Mouse (Mus musculus): ENCODE data around the gene Sh3pxd2b. TPM values are rescaled to one million over a fixed set of nuclear protein-coding genes. Genes with fewer than 3 reads are reported as not detected.
A peak's percentile ranks its signal among the peaks of the same experiment; 100 is the strongest.

Sh3pxd2b gene
- total RNA-seq, 2 experiments from 2014 or later, result 14.9 to 17.2 TPM

- peak; percentile 68 for DNase-seq
Measured at GRCm38 (mm10) chr11:32340476-32341473, 6.8 kb upstream of the Sh3pxd2b start.

GRCm38 (mm10) chr11:32342770-32343191 lies 4.8 kb upstream of the Sh3pxd2b start:
- peak; percentile 56 for DNase-seq

DNA sequence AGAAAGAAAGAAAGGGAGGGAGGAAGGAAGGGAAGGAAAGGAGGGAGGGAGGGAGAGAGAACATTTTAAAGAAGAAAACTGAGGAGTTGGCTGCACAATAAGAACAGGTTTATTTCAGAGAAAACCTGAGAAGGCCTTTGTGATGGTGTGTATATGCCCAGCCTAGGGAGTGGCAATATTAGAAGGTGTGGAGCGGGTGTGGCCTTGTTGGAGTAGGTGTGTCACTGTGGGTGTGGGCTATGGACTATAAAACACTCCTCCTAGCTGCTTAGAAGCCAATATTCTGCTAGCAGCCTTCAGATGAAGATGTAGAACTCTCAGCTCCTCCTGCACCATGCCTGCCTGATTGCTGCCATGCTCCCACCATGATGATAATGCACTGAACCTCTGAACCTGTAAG lies 4.3 kb upstream of the Sh3pxd2b start:
- DNase-seq, result no peak

GRCm38 (mm10) chr11:32345504-32346297 lies 1.9 kb upstream of the Sh3pxd2b start:
- no peak for DNase-seq

DNA sequence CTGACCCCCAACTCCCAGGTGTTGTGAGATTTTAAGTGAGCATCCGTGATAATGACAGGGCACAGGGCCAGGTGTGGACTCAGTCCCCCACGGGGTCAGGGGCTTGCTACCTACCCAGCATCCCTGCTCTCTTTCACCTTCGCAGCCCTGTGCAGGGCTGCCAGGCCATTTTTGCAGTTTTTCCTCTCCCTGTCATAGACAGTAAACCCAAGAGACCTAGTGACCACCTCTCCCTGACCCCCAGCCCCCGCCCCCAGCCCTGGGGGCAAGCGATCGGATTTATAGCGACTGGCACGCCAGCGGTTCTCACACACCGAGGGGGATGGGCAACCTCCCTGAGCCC lies 385 bp upstream of the Sh3pxd2b start:
- no peak for DNase-seq

DNA sequence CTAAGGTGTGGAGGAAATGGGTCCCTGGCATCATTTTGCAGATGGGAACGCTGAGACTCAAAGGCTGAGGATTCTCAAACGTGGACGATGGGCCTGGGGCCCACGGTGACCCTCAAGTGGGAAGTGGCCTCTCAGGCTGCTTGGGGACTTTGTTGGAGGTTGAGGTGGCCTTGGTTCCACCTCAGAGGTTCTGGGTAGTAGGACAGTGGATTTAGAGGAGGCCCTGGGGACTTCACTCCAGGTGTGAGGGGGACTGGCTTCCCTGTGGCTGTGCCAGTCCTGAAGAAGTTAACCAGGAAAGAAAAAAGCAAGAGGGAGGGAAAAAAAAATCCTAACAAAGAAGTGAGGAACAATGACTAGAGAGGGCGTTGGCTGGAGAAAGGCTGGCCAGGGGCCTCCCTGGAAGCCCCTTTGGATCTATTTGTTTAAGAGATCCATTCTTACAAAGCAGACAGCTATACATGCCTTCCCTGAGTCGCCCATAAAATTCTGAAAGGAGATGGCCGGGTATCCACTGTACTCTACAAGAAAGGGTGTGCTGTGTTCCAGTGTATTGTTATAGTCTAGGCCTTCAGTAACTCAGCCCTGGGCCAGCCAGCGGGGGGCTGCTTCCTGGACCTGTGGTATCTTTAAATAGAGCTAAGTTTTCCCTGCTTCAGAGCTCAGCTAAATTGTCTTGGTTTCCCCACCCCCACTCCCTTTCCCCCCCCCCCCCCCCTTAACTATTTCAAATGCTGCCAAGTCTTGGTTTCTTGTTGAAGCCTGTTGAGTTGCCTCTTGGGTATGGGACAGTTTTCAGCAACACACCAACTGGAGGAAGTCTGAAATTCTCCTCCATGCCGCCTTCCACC lies 1.0 kb downstream of the Sh3pxd2b start:
- DNase-seq, result no peak

DNA sequence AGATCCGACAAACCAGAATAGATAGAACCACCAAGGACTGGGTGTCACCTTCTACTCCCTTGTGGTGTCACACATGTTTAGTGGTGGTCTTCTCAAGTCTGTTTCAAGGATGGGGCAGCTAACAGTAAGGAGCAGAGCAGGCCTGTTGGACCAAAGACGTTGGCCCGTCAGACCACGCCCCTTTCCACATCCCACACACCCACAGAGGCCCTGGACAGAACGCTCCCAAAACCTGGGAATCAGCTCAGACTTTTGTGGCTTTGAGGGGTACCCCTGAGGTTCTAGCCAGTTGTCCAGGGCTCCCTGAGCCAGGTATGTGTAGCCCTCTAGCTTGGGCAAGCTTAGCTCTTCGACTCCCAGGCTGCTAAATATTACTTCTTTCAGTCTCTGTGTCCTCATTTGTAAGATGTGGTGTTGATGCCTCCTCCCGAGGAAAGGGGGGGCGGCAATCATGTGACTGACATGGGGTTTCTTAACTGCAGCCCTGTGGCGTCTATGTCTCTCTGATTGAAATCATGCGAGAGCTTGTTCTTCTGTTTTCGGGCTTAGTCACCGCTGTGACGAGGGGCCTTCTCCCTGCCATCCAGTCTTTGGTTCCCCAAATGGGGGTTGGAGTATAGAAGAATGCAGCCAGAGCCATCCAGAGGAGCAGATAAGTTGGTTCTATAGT lies 1.8 kb downstream of the Sh3pxd2b start:
- no peak for DNase-seq

DNA sequence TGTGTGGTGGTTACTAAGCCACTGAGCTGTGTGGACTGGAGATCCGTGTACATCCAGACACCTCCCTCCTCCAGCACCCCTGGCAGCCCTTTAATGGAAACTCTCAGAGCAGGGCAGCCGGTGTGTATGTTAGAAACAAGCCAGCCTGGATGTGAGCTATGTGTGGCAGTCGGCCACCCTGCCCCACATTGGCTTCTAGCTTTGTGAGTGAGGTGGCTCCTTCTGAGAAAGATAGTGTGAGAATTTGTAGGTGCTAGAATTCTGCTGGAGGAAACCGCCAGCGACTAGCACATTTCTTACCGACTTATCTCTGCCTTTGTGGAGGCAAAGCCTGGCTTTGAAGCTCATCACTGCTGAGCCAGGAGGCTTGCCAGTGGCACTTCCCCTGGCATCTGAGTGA lies 5.3 kb downstream of the Sh3pxd2b start:
- no peak for DNase-seq

DNA sequence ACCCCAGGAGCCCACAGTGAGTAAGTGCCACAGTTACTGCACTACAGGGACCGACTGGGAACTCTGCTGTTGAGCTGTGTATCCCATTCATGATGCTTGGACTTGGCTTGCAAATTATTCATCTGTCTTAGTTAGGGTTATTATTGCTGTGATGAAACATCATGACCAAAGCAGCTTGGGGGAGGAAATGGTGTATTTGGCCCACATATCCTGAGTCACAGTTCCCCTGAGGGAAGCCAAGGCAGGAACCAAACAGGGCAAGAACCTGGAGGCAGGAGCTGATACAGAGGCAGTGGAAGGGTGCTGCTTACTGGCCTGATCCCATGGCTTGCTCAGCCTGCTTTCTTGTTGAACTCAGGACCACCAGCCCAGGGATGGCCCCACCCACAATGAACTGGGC lies 7.8 kb downstream of the Sh3pxd2b start:
- no peak for DNase-seq

- peak; percentile 66 for DNase-seq
Measured at GRCm38 (mm10) chr11:32357686-32358085, 10.1 kb downstream of the Sh3pxd2b start.

GRCm38 (mm10) chr11:32358399-32358798 lies 10.8 kb downstream of the Sh3pxd2b start:
- no peak for DNase-seq

DNA sequence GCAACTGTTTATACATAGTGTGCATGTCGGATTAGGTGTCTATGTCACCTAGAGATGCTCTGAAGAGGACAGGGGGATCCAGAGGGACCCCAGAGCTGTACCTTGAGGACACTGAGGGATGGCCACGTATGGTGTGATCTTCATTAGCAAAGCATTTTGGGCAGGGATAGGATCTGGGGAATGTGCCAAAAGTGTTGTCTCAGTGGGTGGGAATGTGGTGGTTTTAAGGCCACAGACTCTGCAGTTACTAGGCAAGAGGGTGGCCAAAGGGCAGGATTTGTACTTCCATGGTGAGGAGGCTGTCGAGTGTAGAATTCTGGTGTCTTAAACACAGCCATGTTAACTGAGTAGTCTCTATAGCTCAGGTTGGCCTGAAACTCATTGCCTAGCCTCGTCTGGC lies 11.9 kb downstream of the Sh3pxd2b start:
- no peak for DNase-seq

DNA sequence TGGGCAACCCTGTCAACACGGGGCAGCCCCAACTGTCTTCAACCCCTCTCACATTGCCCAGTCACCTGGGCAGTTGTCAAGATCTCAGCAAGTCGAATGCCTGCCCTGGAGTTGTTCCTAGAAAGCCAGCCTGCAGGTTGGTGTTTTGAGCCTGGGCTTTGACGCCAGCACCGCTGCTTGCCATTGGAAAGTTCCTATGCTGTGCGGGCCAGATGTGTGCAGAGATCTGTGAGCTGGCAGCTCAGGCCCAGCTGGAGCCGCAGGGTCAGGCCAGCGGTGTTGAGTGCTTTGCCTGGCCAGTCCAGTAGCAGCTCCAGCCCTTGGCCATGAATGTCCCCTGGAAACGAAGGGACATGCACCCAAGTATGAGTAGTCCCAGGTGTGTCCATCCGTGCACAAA lies 14.2 kb downstream of the Sh3pxd2b start:
- peak; percentile 38 for DNase-seq

DNA sequence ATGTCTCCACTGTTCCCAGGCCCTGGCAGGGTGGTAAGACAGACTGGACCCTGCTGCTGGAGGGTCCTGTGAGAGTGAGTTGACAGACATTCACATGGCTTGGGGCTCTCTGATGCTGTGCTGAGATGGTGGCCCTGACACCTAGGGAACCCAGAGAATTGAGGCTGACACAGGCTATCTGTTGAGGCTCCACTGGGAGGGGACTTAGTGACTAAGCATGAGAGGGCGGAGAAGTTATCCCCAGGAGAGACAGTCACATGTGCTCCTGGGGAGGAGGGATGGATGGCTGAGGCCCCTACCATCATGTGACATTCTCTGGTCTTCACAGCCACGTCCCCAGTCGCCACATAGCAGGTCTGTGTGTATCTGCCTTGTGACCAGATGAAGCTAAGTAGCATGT lies 15.6 kb downstream of the Sh3pxd2b start:
- no peak for DNase-seq

GRCm38 (mm10) chr11:32363610-32364220 lies 16.1 kb downstream of the Sh3pxd2b start:
- no peak for DNase-seq

- DNase-seq, result no peak
Measured at GRCm38 (mm10) chr11:32364375-32364774, 16.8 kb downstream of the Sh3pxd2b start.

GRCm38 (mm10) chr11:32365498-32365897 lies 17.9 kb downstream of the Sh3pxd2b start:
- no peak for DNase-seq

DNA sequence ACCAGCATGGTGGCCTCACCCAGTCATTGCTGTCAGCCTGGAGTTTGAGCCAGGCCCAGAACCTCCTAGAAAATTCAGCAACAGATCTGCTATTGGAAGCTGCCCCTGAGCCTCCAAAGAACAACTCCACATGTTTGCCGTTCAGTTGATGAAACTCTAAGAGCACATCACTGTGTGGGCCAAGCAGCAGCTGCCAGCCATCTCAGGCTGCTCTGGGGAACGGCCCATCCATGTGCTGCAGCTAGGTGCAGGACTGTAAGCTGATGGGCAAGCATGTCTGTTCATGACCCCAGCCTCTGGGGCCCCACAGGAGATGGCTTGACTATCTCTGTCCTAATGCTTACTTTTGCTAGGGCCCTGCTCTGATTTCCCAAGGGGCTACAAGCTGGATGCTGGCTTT lies 19.4 kb downstream of the Sh3pxd2b start:
- DNase-seq, result no peak

GRCm38 (mm10) chr11:32368986-32369385 lies 21.4 kb downstream of the Sh3pxd2b start:
- no peak for DNase-seq

- DNase-seq, result peak; percentile 44
Measured at GRCm38 (mm10) chr11:32370881-32371280, 23.3 kb downstream of the Sh3pxd2b start.

Data from adrenal gland, postnatal 10 days (tissue).